Mouse (Mus musculus): ENCODE results near the gene 4930519G04Rik. TPM values are rescaled to one million over a fixed set of nuclear protein-coding genes. Genes with fewer than 3 reads are reported as not detected.
"Not testable (repeated sequence)": the region's sequence is repeated elsewhere in the genome, so short reads cannot be mapped to it uniquely, and the experiment has no call there.

4930519G04Rik gene
- polyA plus RNA-seq, 1 experiment from 2014 or later: not detected

DNA sequence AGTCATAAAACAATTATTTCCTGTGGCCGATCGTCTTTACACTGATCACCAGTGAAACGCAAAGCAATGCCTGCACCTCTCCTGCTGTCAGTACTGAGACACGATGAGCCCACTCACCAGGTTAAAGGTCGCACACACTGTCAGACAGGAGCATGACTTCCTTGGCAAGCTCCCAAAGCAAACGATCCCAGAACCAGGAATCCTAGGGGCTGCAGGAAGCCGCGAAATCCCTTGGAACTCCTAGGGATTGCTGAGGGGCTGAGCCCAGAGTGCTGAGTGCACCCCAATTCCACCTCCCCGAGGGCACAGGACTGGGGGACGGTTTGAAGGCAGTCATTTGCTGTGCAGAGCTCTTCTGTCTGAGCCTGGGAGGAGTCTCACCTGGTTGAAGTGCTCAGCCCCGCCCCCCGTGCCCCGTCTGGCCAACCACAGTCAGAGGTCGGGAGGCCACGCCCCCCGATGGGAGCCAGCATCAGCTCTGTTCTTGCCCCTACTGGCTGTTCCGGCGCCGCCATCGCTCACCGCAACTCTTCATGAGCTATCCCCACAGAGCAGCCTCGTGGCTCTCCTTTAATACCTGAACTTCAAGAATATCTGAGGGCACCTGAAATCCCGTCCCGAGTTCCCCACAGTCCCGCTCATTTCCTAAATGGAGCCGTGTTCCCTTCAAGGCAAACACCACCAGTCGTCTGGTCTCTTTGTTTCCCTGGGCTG, 27.3 kb upstream of the 4930519G04Rik start:
- Histone ChIP-seq H3K9ac (ENCODE audit: low read depth, low read length) (peak overlapping the region; percentile 62), H3K27me3 (ENCODE audit: control insufficient read depth, insufficient read depth, low read length) (no peaks in the 10 kb centered on the region), H3K9me3 (replicated peaks; ENCODE audit: control insufficient read depth, low read length) (no peaks in the 10 kb centered on the region), H3K27ac (ENCODE audit: low read depth, low read length) (no peak overlapping the region), H3K36me3 (ENCODE audit: control insufficient read depth, insufficient read depth, low read length) (no peaks in the 10 kb centered on the region), H3K4me1 (ENCODE audit: control insufficient read depth, insufficient read depth, low read length) (peaks cover 2% of the 10 kb centered on the region; the same call in 1 of the 2 replicates), H3K4me3 (ENCODE audit: low read depth, low read length) (peak overlapping the region; percentile 47), H3K4me2 (peak overlapping the region; percentile 79)
- ATAC-seq (replicated peaks; ENCODE audit: insufficient number of reproducible peaks, low FRiP score, low TSS enrichment): peak; percentile 86
- 9% methylated on average over 27 of the region's 27 CpGs for WGBS (ENCODE audit: insufficient replicate concordance)

- Histone ChIP-seq H3K4me2 (no peak overlapping the region), H3K4me3 (ENCODE audit: low read depth, low read length) (no peak overlapping the region)
- no peak for ATAC-seq (replicated peaks; ENCODE audit: insufficient number of reproducible peaks, low FRiP score, low TSS enrichment)
These were observed 26.0 kb upstream of the 4930519G04Rik start for GRCm38 (mm10) chr5:114827427-114827826.

DNA sequence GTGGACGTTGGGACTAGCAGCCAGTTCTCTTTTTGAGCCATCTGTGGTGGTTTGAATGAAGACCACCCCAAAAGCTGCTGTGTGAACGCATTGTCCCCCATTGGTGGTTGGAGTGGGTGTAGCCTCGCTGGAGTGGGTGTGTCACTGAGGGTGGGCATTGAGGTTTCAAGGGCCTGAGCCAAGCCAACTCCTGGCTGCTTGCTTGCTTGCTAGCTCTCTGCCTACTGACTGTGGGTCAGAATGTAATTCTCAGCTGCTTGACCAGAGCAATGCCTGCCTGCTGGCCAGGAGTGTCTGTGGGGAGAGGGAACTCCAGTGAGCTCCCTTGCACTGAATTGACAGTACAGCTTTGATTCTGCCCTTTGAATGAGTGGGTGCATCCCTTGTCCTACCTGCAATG, 23.7 kb upstream of the 4930519G04Rik start:
- H3K4me1 ChIP-seq (ENCODE audit: control insufficient read depth, insufficient read depth, low read length): peaks cover 2% of the 10 kb centered on the region; the same call in 1 of the 2 replicates
- no peak overlapping the region for H3K4me2 ChIP-seq
- H3K36me3 ChIP-seq (ENCODE audit: control insufficient read depth, insufficient read depth, low read length): no peaks in the 10 kb centered on the region
- H3K27me3 ChIP-seq (ENCODE audit: control insufficient read depth, insufficient read depth, low read length): no peaks in the 10 kb centered on the region
- no peak overlapping the region for H3K9ac ChIP-seq (ENCODE audit: low read depth, low read length)
- 58% methylated on average over 3 of the region's 3 CpGs for WGBS (ENCODE audit: insufficient replicate concordance)
- no peaks in the 10 kb centered on the region for H3K9me3 ChIP-seq (replicated peaks; ENCODE audit: control insufficient read depth, low read length)
- H3K27ac ChIP-seq (ENCODE audit: low read depth, low read length): no peak overlapping the region
- no peak for ATAC-seq (replicated peaks; ENCODE audit: insufficient number of reproducible peaks, low FRiP score, low TSS enrichment)
- no peak overlapping the region for H3K4me3 ChIP-seq (ENCODE audit: low read depth, low read length)

More at GRCm38 (mm10) chr5:114827427-114827826, 26.0 kb upstream of the 4930519G04Rik start:
- H3K36me3 ChIP-seq (ENCODE audit: control insufficient read depth, insufficient read depth, low read length): no peaks in the 10 kb centered on the region
- no peaks in the 10 kb centered on the region for H3K27me3 ChIP-seq (ENCODE audit: control insufficient read depth, insufficient read depth, low read length)
- H3K4me1 ChIP-seq (ENCODE audit: control insufficient read depth, insufficient read depth, low read length): peaks cover 2% of the 10 kb centered on the region; the same call in 1 of the 2 replicates
- 86% methylated on average over 12 of the region's 12 CpGs for WGBS (ENCODE audit: insufficient replicate concordance)
- H3K9me3 ChIP-seq (replicated peaks; ENCODE audit: control insufficient read depth, low read length): no peaks in the 10 kb centered on the region
- no peak overlapping the region for H3K9ac ChIP-seq (ENCODE audit: low read depth, low read length)
- H3K27ac ChIP-seq (ENCODE audit: low read depth, low read length): no peak overlapping the region

GRCm38 (mm10) chr5:114836886-114837285, 16.6 kb upstream of the 4930519G04Rik start:
- H3K27me3 ChIP-seq (ENCODE audit: control insufficient read depth, insufficient read depth, low read length): no peaks in the 10 kb centered on the region
- H3K9ac ChIP-seq (ENCODE audit: low read depth, low read length): no peak overlapping the region
- no peak overlapping the region for H3K4me3 ChIP-seq (ENCODE audit: low read depth, low read length)
- ATAC-seq (replicated peaks; ENCODE audit: insufficient number of reproducible peaks, low FRiP score, low TSS enrichment): no peak
- H3K4me2 ChIP-seq: no peak overlapping the region
- H3K4me1 ChIP-seq (ENCODE audit: control insufficient read depth, insufficient read depth, low read length): no peaks in the 10 kb centered on the region
- H3K9me3 ChIP-seq (replicated peaks; ENCODE audit: control insufficient read depth, low read length): no peaks in the 10 kb centered on the region
- 26% methylated on average over 12 of the region's 12 CpGs for WGBS (ENCODE audit: insufficient replicate concordance)
- H3K27ac ChIP-seq (ENCODE audit: low read depth, low read length): no peak overlapping the region
- H3K36me3 ChIP-seq (ENCODE audit: control insufficient read depth, insufficient read depth, low read length): no peaks in the 10 kb centered on the region

DNA sequence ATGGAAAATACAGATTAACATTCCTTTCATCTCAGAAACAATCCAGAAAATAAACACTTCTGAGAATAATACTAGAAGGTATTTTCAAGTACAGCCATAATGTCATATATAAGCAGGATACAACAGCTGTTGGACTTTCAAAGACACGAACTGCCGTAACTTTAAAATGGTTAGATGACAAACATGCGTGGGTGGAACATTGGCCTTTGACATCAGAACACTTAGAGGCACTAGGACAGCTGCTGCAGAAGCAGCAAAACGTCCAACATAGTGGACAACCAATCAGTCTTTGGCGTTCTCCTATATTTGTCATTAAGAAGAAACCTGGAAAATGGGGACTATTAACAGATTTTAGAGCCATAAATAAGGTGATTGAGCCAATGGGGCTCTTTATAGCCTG, 13.0 kb upstream of the 4930519G04Rik start:
- not testable (repeated sequence) for H3K27ac ChIP-seq (ENCODE audit: low read depth, low read length); H3K36me3 ChIP-seq (ENCODE audit: control insufficient read depth, insufficient read depth, low read length); H3K4me3 ChIP-seq (ENCODE audit: low read depth, low read length); ATAC-seq (replicated peaks; ENCODE audit: insufficient number of reproducible peaks, low FRiP score, low TSS enrichment); H3K9ac ChIP-seq (ENCODE audit: low read depth, low read length); H3K4me1 ChIP-seq (ENCODE audit: control insufficient read depth, insufficient read depth, low read length); H3K4me2 ChIP-seq; H3K27me3 ChIP-seq (ENCODE audit: control insufficient read depth, insufficient read depth, low read length); H3K9me3 ChIP-seq (replicated peaks; ENCODE audit: control insufficient read depth, low read length)
- WGBS (ENCODE audit: insufficient replicate concordance): 63% methylated on average over 5 of the region's 5 CpGs

DNA sequence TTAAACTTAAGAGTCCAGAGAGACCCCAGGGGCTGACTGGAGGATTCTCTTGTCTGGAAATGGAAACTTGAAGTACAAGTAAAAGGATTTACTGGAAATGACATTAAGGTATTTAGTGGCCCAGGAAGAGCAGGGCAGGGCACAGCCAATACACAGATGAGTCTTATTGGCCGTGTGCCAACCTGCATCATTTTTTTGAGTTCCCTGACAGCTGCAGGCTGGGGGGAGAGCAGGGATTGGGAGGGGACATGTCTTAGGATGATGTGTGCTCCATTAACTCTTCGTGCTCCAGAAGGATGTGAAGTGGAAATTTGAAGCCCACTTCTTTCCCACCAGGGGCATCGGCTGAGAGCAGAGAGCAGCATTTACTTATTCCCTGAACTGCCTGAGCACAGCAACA, 11.3 kb upstream of the 4930519G04Rik start:
- H3K27ac ChIP-seq (ENCODE audit: low read depth, low read length); H3K36me3 ChIP-seq (ENCODE audit: control insufficient read depth, insufficient read depth, low read length); H3K4me1 ChIP-seq (ENCODE audit: control insufficient read depth, insufficient read depth, low read length); H3K9ac ChIP-seq (ENCODE audit: low read depth, low read length); H3K4me2 ChIP-seq; H3K4me3 ChIP-seq (ENCODE audit: low read depth, low read length); H3K27me3 ChIP-seq (ENCODE audit: control insufficient read depth, insufficient read depth, low read length); ATAC-seq (replicated peaks; ENCODE audit: insufficient number of reproducible peaks, low FRiP score, low TSS enrichment); H3K9me3 ChIP-seq (replicated peaks; ENCODE audit: control insufficient read depth, low read length): not testable (repeated sequence)
- WGBS (ENCODE audit: insufficient replicate concordance): 58% methylated on average over 3 of the region's 3 CpGs

GRCm38 (mm10) chr5:114842674-114843073, 10.8 kb upstream of the 4930519G04Rik start:
- Histone ChIP-seq H3K4me1 (ENCODE audit: control insufficient read depth, insufficient read depth, low read length) (no peaks in the 10 kb centered on the region), H3K27me3 (ENCODE audit: control insufficient read depth, insufficient read depth, low read length) (no peaks in the 10 kb centered on the region), H3K27ac (ENCODE audit: low read depth, low read length) (no peak overlapping the region), H3K9ac (ENCODE audit: low read depth, low read length) (no peak overlapping the region), H3K9me3 (replicated peaks; ENCODE audit: control insufficient read depth, low read length) (no peaks in the 10 kb centered on the region), H3K36me3 (ENCODE audit: control insufficient read depth, insufficient read depth, low read length) (no peaks in the 10 kb centered on the region), H3K4me3 (ENCODE audit: low read depth, low read length) (no peak overlapping the region), H3K4me2 (no peak overlapping the region)
- 53% methylated on average over 5 of the region's 5 CpGs for WGBS (ENCODE audit: insufficient replicate concordance)
- no peak for ATAC-seq (replicated peaks; ENCODE audit: insufficient number of reproducible peaks, low FRiP score, low TSS enrichment)

DNA sequence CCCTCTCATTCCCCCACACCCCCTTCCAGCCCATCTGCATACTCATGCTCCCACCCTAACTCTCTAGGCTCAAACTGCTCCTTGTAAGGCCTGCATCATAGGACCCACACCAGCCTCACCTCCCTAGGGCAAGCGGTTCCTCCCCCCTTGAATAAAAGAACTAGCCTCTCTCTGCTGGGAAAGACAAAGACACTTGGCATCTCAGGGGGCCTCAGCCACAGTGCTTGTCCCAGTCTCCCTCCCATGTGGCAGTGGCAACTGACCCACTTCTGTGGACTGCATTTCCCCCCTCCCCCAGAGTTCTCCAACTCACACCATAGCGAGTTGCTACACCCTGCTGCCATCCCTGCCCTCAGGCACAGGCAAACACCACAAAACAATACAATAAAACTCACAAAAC, 9.1 kb upstream of the 4930519G04Rik start:
- not testable (repeated sequence) for H3K27ac ChIP-seq (ENCODE audit: low read depth, low read length); H3K4me2 ChIP-seq; H3K36me3 ChIP-seq (ENCODE audit: control insufficient read depth, insufficient read depth, low read length); H3K27me3 ChIP-seq (ENCODE audit: control insufficient read depth, insufficient read depth, low read length); H3K9ac ChIP-seq (ENCODE audit: low read depth, low read length); H3K4me3 ChIP-seq (ENCODE audit: low read depth, low read length); H3K4me1 ChIP-seq (ENCODE audit: control insufficient read depth, insufficient read depth, low read length); H3K9me3 ChIP-seq (replicated peaks; ENCODE audit: control insufficient read depth, low read length); ATAC-seq (replicated peaks; ENCODE audit: insufficient number of reproducible peaks, low FRiP score, low TSS enrichment)
- WGBS (ENCODE audit: insufficient replicate concordance): 78% methylated on average over 2 of the region's 2 CpGs
